Mouse (Mus musculus) adrenal gland (tissue): ENCODE data around the gene Psen2.

Experiments used
- intact Hi-C: fragments of 180-260 bp; cut with DNase I; formaldehyde crosslinking; loops from one replicate; pipeline ENCODE4 v1.15.1; 2025
- long read RNA-seq, 2 experiments: library from polyadenylated mRNA; unstranded; transcript quantifications; one replicate each; pipeline ENCODE4 v2.0.0; 2020; ENCODE audit warnings: borderline replicate concordance in 1 of 2; ENCODE audit not compliant: insufficient replicate concordance in 1 of 2

Psen2 gene
- long read RNA-seq, experiment 1, transcript Psen2-205 (11 exons, 1,997 nt), result major isoform, 6 of 15 reads
- long read RNA-seq, experiment 1, partial matches to known transcripts, result 4 of 15 reads
- long read RNA-seq, experiment 1, other reads (novel, unspliced or antisense), result 2 of 15 reads
- long read RNA-seq, experiment 2, transcript Psen2-205 (11 exons, 1,997 nt), result major isoform, 6 of 11 reads
- long read RNA-seq, experiment 2, partial matches to known transcripts, result 3 of 11 reads
- long read RNA-seq, experiment 2, other reads (novel, unspliced or antisense), result 2 of 11 reads

DNA sequence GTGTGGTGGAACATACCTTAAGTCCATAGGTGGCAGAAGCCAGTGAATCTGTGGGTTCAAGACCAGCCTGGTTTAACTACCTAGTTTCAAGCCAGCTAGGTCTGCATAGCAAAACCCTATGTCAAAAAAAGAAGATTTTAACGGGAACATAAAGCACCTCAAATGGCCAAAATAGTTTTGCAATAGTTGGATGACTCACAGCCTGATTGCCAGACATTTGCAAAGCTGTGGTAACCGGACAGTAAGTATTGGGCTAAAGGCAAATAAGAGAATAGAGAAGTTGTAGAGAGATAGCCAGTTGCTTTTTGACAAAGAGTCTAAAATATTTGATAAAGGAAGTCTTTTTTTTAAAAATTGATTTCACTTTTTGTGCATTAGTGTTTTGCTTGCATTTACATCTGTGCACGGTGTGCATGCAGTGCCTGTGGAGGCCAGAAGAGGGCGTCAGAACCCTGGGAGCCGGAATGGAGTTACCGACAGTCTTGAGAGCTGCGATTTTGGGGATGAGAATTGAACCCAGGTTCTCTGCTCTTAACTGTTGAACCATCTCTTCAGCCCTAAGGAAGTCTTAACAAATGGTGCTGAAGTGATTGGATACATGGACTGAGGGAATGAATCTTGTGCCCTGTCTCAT is at the start of gene Psen2:
Gene Psen2 (minus strand): TSS at position 75 of the 634 bp plus-strand sequence.
- intact Hi-C loops, result loop anchor here (10.0 kb wide), 1 partner anchor 281 kb away; no protein-coding TSS in a partner anchor

DNA sequence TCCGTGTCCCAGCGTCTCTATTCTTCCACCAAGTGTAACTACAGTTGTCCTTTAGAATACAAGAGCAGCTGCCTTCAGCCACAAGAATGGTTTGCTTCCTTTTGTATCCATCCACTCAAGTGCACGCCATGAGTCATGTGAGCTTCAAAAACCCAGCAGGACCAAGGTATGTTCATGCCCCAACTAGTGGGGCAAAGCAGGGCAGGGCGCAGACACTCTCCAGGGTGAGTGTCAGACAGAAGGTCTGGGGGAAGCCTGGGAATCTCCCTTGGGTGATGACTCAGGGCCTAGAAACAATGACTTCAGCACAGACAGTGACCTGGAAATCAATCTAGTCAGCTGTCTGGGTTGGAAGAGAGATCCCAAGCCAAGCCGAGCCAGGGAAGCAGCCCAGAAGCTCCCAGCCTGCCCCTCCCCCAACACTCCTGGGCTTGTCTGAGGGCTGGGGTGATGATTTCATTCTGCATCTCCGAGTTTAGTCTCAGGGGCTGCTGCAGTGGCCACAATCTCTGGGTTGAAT is 49.6 kb upstream of the Psen2 start:
- intact Hi-C loops, result no loop called here

DNA sequence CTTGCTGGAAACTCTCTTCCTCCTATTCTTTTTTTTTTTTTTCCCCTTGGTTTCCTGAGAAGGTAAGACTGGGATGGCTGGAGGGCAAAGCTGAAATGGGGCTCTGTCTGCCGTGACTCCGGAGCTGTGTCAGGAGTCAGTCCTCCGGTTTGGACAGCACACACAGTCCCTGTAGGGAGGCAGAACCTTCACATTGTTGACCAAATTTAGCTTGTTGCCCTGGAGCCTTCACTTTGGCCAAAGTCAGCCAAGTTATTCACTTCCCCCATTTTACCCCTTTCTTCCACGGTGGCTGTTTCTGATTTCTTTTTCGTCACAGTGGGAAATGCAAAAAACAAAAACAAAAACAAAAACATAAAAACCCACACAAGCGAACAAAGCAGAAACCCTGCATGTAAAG is 49.0 kb upstream of the Psen2 start:
- intact Hi-C loops, result no loop called here

DNA sequence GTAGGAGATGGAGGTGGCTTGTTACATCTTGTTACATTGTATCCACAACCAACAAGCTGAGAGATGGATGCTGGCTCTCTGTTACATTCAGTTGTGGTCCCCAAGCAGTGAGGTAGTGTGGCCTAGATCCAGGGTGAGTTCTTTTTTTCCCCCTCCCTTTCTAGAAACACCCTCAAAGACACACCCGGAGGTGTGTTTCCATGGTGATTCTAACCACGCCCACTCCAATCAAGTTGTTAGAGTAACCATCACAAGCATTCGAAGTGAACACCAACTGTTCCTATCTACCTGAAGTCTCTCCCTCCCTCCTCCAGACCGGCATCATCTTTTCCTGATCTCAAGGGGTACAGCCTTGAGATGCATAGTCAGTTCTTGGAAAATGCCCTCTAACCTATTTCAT is 45.7 kb upstream of the Psen2 start:
- intact Hi-C loops, result no loop called here

DNA sequence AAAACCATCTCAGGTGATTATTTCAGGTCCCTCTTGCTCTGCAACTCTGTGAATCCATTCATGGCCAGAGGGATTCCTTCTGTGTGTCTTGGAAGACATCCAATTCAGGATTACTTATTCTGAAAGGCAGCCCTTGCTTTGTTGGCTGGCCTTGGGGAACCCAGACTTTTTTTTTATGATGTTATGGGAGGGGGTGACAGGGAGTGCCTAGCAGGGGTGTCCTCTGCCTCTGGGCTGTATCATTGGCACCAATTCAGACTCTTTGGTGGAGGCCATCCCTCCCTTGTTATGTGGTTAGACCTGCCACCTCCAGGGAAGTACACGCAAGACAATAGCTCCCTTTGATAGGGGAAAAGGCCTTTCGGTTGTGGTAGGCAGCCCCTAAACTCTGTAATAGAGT is 44.4 kb upstream of the Psen2 start:
- intact Hi-C loops, result no loop called here

DNA sequence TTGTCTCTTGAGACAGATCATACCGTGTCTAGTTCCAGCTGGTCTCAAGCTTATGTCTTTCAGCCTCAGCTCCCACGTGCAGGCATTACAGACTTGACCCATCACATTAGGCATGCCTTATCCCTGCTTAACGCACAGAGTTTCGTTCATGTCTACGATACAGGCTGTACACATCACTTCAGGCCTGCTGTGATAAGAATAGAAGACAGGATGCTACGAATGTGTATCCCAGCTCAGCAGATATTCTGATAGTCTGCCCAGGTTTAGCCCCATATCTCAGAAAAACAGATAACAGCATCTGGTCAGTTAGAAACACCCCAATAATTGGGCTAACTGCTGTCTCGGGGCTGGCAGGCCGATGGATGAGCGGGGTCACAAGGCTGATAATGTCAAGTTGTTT is 43.7 kb upstream of the Psen2 start:
- intact Hi-C loops, result no loop called here

DNA sequence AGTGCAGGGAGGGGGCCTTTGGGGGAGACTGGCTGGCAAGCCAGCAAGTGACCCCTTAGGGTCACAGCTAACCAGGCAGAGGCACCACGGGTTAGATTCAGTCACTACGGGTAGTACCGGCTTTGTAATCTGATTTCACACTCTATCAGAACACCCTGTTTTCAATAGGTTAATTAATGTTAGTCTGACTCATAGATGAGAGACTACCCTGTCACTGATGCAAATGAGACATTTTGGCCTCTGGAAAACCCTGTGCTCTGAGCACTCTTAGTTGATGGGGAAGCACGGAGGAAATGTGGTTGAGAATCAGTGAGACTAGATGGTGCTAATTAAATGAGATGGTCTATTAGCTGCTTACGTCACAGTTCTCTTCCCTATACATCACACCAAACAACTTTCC is 40.4 kb upstream of the Psen2 start:
- intact Hi-C loops, result no loop called here

DNA sequence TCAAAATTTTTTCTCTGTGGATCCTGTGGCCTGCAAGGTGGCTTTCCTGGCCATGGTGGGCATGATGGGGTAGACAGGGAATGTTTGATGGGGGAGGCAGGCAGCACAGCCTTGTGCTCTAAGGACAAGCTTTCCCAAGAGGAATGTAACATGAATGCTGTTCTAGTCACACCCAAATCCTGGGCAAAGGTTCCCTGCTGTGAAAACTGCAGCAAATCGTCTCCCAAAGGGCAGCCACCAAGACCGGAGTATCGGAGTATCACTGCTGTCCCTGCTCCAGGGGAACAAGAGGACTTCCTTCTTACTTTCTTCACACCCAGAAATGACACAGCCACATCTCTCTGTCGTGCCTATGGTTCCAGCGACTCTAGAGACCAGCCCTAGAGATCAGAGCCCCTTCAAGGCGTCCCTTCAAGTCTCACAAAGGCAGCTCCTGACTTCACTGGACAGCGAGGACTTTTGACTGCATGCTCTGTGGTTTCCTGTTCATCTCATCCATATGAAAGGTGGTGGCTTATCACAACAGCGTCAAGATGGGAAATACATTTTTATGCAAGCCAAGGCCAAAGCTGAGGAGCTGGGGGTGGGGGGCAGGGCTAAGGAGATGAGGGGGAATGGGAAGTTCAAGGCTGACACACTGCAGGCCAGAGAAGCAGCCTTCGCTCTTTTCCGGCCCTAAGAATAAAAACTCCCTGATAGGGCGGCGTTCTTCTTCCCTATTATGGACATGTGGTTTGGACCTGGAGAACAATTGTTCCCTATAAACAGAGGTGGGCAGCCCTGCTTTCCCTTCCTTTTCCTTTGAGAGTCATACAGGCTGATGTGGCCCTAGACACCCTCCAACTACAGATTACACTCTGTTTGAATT is 39.2 kb upstream of the Psen2 start:
- intact Hi-C loops, result no loop called here

DNA sequence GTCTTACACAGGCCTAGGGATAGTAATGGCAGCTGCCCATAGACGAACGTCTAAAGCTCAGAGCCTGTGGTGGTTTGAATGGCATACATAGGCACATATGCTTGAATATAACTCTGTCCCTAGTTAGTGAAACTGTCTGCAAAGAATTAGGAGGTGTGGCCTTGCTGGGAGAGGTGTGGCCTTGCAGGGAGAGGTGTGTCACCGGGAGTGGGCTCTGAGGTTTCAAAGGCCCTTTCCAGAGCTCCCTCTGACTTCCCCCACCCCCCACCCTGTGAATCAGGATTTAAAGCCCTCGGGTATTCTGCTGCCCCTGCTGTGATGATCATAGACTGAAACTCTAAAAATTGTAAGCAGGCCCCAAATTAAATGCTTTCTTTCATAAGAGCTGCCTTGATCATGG is 37.8 kb upstream of the Psen2 start:
- intact Hi-C loops, result no loop called here

DNA sequence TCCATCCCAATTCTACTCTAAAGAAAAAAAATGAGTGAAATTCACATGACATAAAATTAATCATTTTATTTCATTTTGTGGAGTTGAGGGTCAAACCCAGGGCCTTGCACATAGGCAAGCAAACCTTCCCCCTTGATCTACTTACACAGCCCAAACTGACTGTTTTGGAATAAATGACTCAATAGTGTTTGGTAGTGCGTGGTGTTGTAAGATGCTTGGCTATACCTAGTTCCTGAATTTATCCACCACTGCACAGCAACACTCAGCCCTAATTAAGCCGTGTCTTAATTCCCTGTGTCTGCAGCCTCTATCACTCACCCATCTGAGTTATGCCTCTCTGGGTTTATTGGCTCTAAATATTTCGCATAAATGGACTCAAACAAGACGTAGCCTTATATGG is 37.1 kb upstream of the Psen2 start:
- intact Hi-C loops, result no loop called here

DNA sequence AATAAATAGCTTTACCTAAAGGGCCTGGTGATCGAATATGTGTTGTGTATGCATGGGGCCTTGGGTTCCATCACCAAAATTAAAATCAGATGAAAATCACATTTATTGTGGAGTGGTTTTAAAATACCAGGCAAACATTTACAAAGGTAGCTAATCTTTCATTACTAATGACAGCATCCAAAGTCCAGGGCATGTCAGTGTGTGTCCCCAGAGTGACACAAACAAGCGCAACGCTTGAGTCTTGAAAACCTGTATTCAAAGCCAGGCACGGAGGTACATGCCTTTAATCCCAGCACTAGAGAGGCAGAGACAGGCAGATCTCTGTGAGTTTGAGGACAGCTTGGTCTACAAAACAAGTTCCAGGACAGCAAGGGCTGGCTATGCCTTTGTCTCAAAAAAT is 36.5 kb upstream of the Psen2 start:
- intact Hi-C loops, result no loop called here

DNA sequence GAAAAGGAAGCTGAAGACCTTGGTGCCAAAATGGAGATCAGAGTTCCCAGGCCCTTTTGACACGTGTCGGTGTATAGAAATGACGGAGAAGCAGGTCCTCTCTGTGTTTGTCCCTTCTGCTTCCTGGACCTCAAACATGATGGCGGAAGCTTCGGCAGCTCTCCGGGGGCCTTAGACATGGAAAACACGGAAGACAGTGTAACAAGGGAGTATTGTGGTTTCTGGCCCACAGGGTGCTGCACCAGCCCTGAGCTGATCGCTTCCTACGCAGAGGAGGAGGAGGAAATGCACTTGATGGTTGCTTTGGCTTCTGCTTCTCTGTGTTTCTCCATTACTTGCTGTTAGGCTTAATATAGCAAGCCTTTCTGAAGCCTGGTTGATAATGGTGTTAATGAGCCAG is 32.9 kb upstream of the Psen2 start:
- intact Hi-C loops, result no loop called here

DNA sequence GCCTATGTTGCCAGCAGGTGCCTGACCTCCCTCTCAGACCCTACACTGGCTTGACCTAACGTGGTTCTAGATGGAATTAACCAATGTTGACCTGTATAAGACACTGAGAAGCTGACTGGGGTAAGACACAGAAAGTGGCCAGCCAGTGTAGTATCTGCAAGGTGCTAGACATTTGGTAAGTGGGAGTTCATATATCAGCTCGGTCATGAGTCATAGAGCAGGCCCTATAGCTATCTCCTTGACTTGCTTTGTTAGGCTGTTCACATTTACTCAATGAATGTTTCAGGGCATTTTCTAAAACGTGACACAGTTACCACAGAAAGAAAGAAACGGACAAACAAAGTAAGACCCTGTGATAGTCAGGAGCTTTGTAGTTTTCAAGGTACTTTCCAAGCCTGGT is 27.1 kb upstream of the Psen2 start:
- intact Hi-C loops, result no loop called here

DNA sequence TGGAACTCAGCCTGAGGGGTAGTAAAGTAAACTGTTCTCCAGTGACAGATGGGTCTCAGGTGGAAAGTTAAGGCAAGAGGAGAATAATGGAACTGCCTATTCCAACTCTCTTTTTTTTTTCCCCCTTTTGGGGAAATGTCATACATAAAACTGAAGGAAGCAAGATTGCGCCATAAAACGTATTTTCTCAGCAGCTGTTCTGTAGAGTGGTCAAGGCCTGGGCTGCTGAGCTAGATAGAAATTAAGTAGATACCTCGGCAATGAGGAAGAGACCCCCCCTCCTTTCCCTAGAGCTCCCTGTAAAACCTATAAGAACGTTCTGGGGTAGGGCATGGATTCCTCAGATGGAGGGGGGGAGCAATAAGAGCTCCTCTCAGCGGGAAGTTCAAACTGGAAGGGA is 26.6 kb upstream of the Psen2 start:
- intact Hi-C loops, result no loop called here

DNA sequence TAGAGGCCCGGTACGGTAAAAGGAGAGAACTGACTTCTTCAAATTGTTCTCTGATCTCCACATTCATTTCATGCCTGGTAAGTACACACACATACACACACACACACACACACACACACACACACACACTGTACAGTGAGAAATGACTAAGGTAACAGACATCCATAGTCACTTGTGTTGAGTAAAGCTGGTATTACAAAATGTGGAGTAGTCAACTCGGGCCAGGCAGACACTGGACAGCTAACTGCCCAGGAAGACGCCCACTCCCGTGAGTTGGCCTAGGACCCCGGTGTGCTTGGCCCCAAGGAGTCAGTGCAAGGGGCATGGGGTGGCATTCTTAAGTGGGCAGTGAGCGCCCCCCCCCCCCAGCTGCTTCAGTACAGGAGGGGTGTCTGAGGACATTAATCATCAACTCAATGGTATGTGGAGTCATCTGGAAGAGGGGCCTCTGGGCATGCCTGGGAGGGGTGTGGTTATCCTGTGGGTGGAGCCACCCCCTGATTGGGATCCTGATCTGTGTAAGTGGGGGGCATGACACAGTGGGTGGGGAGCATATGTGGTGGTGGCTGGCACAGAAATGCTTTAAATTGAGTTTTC is 25.7 kb upstream of the Psen2 start:
- intact Hi-C loops, result no loop called here

DNA sequence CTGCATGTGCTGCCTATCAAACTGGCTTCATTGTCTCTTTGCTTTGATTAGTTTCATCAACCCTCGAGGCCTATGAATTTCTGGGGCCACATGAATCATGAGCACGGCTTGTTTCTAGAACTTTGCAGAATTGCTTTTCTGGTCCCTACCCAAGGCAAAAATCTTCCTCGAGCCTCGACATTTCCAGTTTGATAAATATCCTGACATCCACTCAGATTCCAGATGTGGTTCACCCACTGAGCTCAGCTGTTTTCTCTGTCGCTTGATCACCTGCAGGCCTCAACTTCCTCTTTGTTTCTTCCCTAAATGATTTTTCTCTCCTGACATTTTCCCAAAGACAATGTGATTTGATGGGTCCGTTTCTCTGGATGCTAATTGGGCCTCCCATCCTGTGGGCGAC is 25.0 kb upstream of the Psen2 start:
- intact Hi-C loops, result no loop called here

DNA sequence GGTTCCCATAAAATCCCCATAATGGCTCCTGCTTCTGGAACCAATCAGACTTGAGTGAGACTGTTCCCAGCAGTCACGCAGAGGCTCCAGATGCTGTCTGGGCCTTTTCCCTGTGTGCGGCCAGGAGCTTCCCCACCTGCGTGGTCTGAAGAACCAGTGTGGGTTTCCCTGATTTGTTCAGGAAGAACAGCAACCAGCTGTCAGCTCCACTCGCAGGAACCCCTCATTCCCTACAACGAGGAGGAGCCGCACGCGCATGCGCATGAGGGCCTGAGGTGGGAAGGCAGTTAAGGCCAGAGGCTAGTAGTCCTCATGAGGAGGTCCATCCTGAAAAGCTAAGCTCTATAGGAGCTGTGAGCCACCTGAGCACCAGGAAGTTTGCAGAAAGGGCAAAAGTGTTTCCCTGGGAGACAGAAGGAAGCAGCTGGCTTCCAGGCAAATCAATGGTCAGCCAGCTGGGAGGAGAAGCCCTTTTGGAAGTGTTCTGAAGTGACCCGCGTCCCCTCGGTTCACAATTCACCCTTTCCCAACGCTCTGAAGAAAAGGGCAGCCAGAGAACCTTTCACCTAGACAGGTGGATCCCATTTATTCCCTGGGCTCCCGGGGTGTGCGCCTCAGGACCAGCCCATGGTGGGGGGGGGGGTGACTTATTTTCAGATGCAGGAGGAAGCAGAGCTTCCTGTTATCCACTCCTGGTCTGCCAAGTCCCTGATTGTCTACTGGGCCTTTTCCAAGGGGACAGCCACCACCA is 23.0 kb upstream of the Psen2 start:
- intact Hi-C loops, result no loop called here

DNA sequence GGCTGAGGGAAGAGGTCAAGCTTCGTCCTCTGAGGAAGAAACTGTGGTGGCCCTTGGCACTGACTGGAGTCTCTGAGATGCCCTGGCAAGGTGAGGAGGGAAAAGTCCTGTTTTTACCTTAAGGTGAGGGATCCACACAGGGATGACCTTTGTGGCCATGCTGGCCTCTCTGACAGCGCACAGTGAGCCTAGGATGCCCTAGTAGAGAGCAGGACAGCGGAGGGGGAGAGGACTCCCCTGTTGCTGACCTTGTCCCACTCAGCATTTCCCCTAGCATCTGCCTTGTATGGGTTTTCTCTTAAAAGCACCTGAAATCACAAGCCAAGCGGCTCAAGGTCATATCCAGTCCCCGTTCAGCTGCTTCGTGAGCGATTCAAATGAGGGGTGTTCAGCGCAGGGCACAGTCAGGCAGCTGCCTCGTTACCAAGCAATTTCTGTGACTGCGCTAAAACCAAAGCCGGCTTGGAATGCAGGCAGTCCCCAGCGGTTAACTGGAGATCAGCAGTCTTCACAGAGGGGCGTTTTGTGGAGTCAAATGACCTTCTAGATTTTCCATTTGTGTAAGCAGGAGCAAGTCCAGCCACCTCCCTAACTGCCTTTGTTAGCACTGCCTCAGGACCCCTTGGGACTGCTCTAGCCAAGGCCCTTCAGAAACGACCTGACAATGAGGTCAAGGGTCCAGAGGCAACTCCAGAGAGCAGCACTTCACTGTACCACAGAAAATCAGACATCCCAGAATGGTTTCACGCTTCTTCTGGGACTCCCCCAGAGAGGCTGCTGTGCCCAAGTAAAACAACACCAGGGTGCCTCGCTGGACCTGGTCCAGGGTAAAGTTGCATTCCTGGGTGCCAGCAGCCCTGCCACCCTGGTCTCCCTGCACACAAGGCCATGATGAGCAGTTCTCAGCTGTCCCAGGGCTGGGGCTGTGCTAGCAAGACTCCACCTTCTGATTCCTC is 20.9 kb upstream of the Psen2 start:
- intact Hi-C loops, result loop anchor here (5.0 kb wide), 1 partner anchor 38 kb away; no protein-coding TSS in a partner anchor

DNA sequence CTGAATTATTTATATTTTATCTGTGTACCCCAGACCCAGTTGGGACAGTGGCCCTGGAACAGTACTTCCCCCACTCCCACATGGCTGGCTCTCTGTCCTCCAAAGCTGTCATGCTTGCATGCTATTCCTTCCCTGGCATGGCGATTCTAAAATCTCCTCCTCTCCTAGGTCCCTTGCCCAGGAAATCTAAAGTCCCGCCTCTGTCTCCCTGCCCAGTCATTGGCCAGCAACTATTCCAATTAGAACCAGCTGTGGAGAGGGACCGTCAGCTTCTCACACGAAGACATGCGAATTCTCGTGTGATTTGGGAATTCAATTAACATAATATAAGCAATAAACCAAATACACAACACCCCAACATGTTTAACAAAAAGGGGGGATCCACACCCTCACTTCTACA is 19.3 kb upstream of the Psen2 start:
- intact Hi-C loops, result loop anchor here (5.0 kb wide), 1 partner anchor 40 kb away; no protein-coding TSS in a partner anchor

DNA sequence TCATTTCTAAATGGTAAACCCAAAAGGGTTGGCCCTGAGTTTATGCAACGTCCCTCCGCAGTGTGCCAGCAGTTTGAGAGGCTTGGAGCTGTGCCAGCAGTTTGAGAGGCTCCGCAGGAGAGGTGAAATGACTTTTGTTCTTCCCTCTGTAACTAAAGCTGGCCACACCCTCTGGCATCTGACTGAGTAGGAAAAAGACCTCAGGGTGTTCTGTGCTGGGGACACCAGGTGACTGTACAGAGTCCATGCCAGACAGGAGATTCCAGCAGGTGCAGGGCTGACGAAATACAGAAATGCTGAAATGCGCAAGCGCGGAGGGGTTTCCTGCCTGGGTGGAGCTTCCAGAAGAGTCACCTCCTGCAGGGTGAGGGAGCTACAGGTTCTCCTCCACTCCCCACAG is 16.4 kb upstream of the Psen2 start:
- intact Hi-C loops, result loop anchor here (5.0 kb wide), 1 partner anchor 43 kb away; no protein-coding TSS in a partner anchor
